Mouse (Mus musculus) lung, adult 2 months (tissue): ENCODE results near the gene Qser1.

Experiments
- CTCF ChIP-seq: fragments of 200-500 bp; IDR thresholded peaks from 2 replicates; pipeline ENCODE4 v1.5.1; 2011; ENCODE audit warnings: mild to moderate bottlenecking, low read length, control low read depth; ENCODE audit not compliant: insufficient read depth
- POLR2A ChIP-seq: fragments of 200-500 bp; IDR thresholded peaks from 2 replicates; pipeline ENCODE4 v1.6.1; 2011; ENCODE audit warnings: low read depth, mild to moderate bottlenecking, control low read depth, low read length, borderline replicate concordance; ENCODE audit errors: extremely low read depth

GRCm38 (mm10) chr2:104859060-104859459, 42.5 kb upstream of the Qser1 start:
- TF ChIP-seq CTCF (no peak), POLR2A (no peak)
